Mouse (Mus musculus) ovary, postnatal 14 days (tissue): Measurements from ENCODE around the gene Cnpy3.
"Not testable (repeated sequence)": the region's sequence is repeated elsewhere in the genome, so short reads cannot be mapped to it uniquely, and the experiment has no call there.

Experiments used
- DNase-seq: peaks from one replicate; pipeline ENCODE4 v3.0.0; 2022; ENCODE audit warnings: low spot score

The Cnpy3 gene

GRCm38 (mm10) chr17:46751794-46752556, at the start of gene Cnpy3:
Cnpy3 (minus strand) TSS chr17:46752214.
- DNase-seq: peak; percentile 90

GRCm38 (mm10) chr17:46801761-46802160, 49.7 kb upstream of the Cnpy3 start:
- no peak for DNase-seq

- no peak for DNase-seq
Measured at GRCm38 (mm10) chr17:46799680-46800079, 47.7 kb upstream of the Cnpy3 start.

GRCm38 (mm10) chr17:46797386-46797785, 45.4 kb upstream of the Cnpy3 start:
- DNase-seq: no peak

GRCm38 (mm10) chr17:46796743-46797142, 44.7 kb upstream of the Cnpy3 start:
- DNase-seq: no peak

GRCm38 (mm10) chr17:46792963-46793362, 40.9 kb upstream of the Cnpy3 start:
- DNase-seq: no peak

- DNase-seq: not testable (repeated sequence)
Measured at GRCm38 (mm10) chr17:46787974-46788373, 36.0 kb upstream of the Cnpy3 start.

- no peak for DNase-seq
Measured at GRCm38 (mm10) chr17:46786952-46787351, 34.9 kb upstream of the Cnpy3 start.

GRCm38 (mm10) chr17:46783222-46783565, 31.2 kb upstream of the Cnpy3 start:
- no peak for DNase-seq

GRCm38 (mm10) chr17:46782341-46783221, 30.6 kb upstream of the Cnpy3 start, which contains the start of gene Rpl7l1:
Rpl7l1 (minus strand) TSS chr17:46782672.
- peak; percentile 89 for DNase-seq

GRCm38 (mm10) chr17:46781876-46782275, 29.9 kb upstream of the Cnpy3 start:
- DNase-seq: no peak

GRCm38 (mm10) chr17:46776087-46776486, 24.1 kb upstream of the Cnpy3 start:
- DNase-seq: no peak

GRCm38 (mm10) chr17:46775070-46775469, 23.1 kb upstream of the Cnpy3 start:
- DNase-seq: no peak

GRCm38 (mm10) chr17:46774131-46774472, 22.1 kb upstream of the Cnpy3 start:
- DNase-seq: no peak

- no peak for DNase-seq
Measured at GRCm38 (mm10) chr17:46773278-46774130, 21.5 kb upstream of the Cnpy3 start.

- DNase-seq: peak; percentile 73
Measured at GRCm38 (mm10) chr17:46772404-46773277, 20.6 kb upstream of the Cnpy3 start, which contains the start of gene 2310039H08Rik. 2310039H08Rik (plus strand) TSS chr17:46772635.

GRCm38 (mm10) chr17:46772038-46772403, 20.0 kb upstream of the Cnpy3 start:
- no peak for DNase-seq

GRCm38 (mm10) chr17:46771616-46772015, 19.6 kb upstream of the Cnpy3 start:
- no peak for DNase-seq

- no peak for DNase-seq
Measured at GRCm38 (mm10) chr17:46771025-46771424, 19.0 kb upstream of the Cnpy3 start.

GRCm38 (mm10) chr17:46770546-46770945, 18.5 kb upstream of the Cnpy3 start:
- no peak for DNase-seq

GRCm38 (mm10) chr17:46767868-46768267, 15.9 kb upstream of the Cnpy3 start:
- no peak for DNase-seq
